14 mouse cellular contexts compared by ENCODE assay signal in the genomic region with DNA sequence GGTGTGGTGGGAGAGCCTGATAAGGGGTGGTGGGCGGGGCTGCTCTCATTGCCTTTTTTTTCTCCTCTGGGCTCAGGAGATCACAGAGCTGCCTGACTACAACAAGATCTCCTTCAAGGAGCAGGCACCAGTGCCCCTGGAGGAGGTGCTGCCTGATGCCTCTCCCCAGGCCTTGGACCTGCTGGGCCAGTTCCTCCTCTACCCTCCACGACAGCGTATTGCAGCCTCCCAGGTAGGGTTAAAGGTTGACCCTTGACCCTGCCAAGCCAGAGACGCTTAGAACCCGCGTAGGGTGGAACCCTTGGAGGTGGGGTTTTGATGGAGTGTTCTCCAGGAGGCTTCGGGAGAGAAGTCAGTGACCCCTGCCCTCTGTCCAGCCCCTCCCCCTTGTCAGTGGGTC. TPM values are rescaled to one million over a fixed set of nuclear protein-coding genes. Genes with fewer than 3 reads are reported as not detected.
"Had no signal": no experiment of that assay in that cellular context is flagged by ENCODE, and none has a peak within 500 bp of the region (broad histone marks: within the 10 kb centered on the region; RNA-seq: fewer than 3 reads in every experiment).

No protein-coding gene starts in this region.

- H3K9ac ChIP-seq: liver, embryonic 12.5 days; liver, postnatal 0 days; midbrain, embryonic 13.5 days had no signal

- H3K4me3 ChIP-seq: limb, embryonic 10.5 days; liver, embryonic 12.5 days; midbrain, embryonic 13.5 days had no signal

- ATAC-seq: liver, embryonic 12.5 days; liver, postnatal 0 days; midbrain, embryonic 13.5 days had no signal

- H3K9me3 ChIP-seq: limb, embryonic 10.5 days; liver, embryonic 12.5 days; midbrain, embryonic 13.5 days had no signal

- H3K4me2 ChIP-seq: liver, embryonic 12.5 days; midbrain, embryonic 13.5 days had no signal

- DNase-seq: kidney, postnatal 14 days; liver, postnatal 0 days; right cerebral cortex, postnatal 25 days; thymus, adult 2 months; thymus, postnatal 25 days had no signal

- H3K27me3 ChIP-seq: liver, embryonic 12.5 days; midbrain, embryonic 13.5 days had no signal

- H3K27ac ChIP-seq: limb, embryonic 10.5 days; liver, embryonic 12.5 days; midbrain, embryonic 13.5 days had no signal

RNA-seq across cellular contexts. Expression of a gene that starts 59.8 kb away (rescaled TPM):
- polyA plus RNA-seq: large intestine, adult 2 months; limb, embryonic 10.5 days; limb, embryonic 14.5 days; liver, embryonic 12.5 days; liver, postnatal 0 days; lung, embryonic 16.5 days; midbrain, embryonic 13.5 days; midbrain, postnatal 0 days; testis, adult 2 months; thymus, adult 2 months; urinary bladder, adult 2 months had no signal
